Mouse (Mus musculus): ENCODE data around the gene Copz2. TPM values are rescaled to one million over a fixed set of nuclear protein-coding genes. Genes with fewer than 3 reads are reported as not detected.
A peak's percentile ranks its signal among the peaks of the same experiment; 100 is the strongest.

The Copz2 gene
- polyA plus RNA-seq, 1 experiment from 2014 or later, result 33.2 TPM

- Histone ChIP-seq H3K9me3 (ENCODE audit: control insufficient read depth, low read length) (no peaks in the 10 kb centered on the region), H3K9ac (ENCODE audit: low read length) (peak overlapping the region; percentile 73), H3K4me1 (replicated peaks; ENCODE audit: control insufficient read depth, insufficient read depth, low read length) (peaks cover 60% of the 10 kb centered on the region), H3K27me3 (ENCODE audit: control insufficient read depth, insufficient read depth, low read length) (no peaks in the 10 kb centered on the region), H3K4me3 (ENCODE audit: low read depth, low read length) (peak overlapping the region; percentile 14; the same call in 1 of the 2 replicates), H3K4me2 (ENCODE audit: low read depth, low read length, severe bottlenecking) (peak overlapping the region; percentile 50), H3K36me3 (ENCODE audit: control insufficient read depth, insufficient read depth, low read length) (no peaks in the 10 kb centered on the region), H3K27ac (ENCODE audit: low read depth, low read length) (peak overlapping the region; percentile 100)
- WGBS, result 2% methylated on average over 13 of the region's 13 CpGs
- DNase-seq (ENCODE audit: low spot score) (peak; percentile 71), ATAC-seq (replicated peaks; ENCODE audit: low FRiP score) (peak; percentile 54)
These were observed 26.8 kb downstream of the Copz2 start for GRCm38 (mm10) chr11:96876300-96877040.

DNA sequence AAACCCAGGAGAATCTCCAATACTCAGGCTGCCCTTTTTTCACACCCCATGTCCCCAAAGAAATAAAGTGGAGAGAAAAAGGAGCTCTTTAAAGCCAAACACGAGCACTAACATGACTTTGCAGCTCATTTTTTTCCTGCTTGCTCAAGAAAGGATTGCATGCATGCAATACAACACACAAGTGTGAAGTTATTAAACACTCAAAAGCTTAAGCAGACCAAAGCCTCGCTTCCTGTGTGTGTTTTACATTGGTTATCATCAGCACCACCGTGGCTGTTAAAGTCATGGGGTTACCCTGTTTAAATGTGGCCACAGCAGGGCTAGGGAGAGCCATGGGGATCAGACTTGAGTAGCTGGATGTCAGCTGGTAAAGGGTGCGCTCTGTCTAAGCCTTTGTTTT, 27.4 kb downstream of the Copz2 start:
- WGBS, result 41% methylated on average over 4 of the region's 4 CpGs
- Histone ChIP-seq H3K9me3 (ENCODE audit: control insufficient read depth, low read length) (no peaks in the 10 kb centered on the region), H3K9ac (ENCODE audit: low read length) (peak overlapping the region; percentile 73), H3K4me2 (ENCODE audit: low read depth, low read length, severe bottlenecking) (peak overlapping the region; percentile 50; the same call in 1 of the 2 replicates), H3K36me3 (ENCODE audit: control insufficient read depth, insufficient read depth, low read length) (no peaks in the 10 kb centered on the region), H3K27me3 (ENCODE audit: control insufficient read depth, insufficient read depth, low read length) (no peaks in the 10 kb centered on the region), H3K4me3 (ENCODE audit: low read depth, low read length) (no peak overlapping the region), H3K4me1 (replicated peaks; ENCODE audit: control insufficient read depth, insufficient read depth, low read length) (peaks cover 60% of the 10 kb centered on the region), H3K27ac (ENCODE audit: low read depth, low read length) (peak overlapping the region; percentile 100)
- ATAC-seq (replicated peaks; ENCODE audit: low FRiP score) (no peak), DNase-seq (ENCODE audit: low spot score) (no peak)

DNA sequence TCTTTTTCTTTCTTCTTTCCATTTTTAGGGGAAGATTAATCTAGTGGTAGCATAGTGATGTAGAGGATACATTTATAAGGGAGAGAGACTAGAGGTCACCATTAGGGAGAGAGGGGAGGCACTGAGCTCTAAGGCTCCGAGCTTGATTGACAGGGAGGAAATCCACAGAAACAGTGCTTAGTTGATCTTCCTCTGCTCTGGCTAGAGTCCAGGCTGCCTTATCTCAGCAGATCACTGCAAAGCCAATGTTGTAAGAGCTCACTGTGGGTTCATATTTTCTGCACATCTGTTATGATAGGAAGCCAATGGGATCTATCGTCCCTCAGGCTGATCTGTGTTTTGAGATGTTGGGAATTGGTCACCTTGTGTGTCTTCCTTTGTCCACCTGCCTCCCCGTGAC, 29.0 kb downstream of the Copz2 start:
- DNase-seq (ENCODE audit: low spot score) (no peak), ATAC-seq (replicated peaks; ENCODE audit: low FRiP score) (no peak)
- no peak overlapping the region for H3K4me3 ChIP-seq (ENCODE audit: low read depth, low read length)
- no peaks in the 10 kb centered on the region for H3K9me3 ChIP-seq (ENCODE audit: control insufficient read depth, low read length)
- H3K9ac ChIP-seq (ENCODE audit: low read length), result no peak overlapping the region
- no peaks in the 10 kb centered on the region for H3K36me3 ChIP-seq (ENCODE audit: control insufficient read depth, insufficient read depth, low read length)
- peaks cover 47% of the 10 kb centered on the region for H3K4me1 ChIP-seq (replicated peaks; ENCODE audit: control insufficient read depth, insufficient read depth, low read length)
- H3K27me3 ChIP-seq (ENCODE audit: control insufficient read depth, insufficient read depth, low read length), result no peaks in the 10 kb centered on the region
- 29% methylated on average over 3 of the region's 3 CpGs for WGBS
- H3K27ac ChIP-seq (ENCODE audit: low read depth, low read length), result peak overlapping the region; percentile 90
- H3K4me2 ChIP-seq (ENCODE audit: low read depth, low read length, severe bottlenecking), result no peak overlapping the region

- Histone ChIP-seq H3K36me3 (ENCODE audit: control insufficient read depth, insufficient read depth, low read length) (no peaks in the 10 kb centered on the region), H3K4me2 (ENCODE audit: low read depth, low read length, severe bottlenecking) (no peak overlapping the region), H3K27ac (ENCODE audit: low read depth, low read length) (peak overlapping the region; percentile 90), H3K9ac (ENCODE audit: low read length) (peak overlapping the region; percentile 37), H3K4me3 (ENCODE audit: low read depth, low read length) (no peak overlapping the region), H3K4me1 (replicated peaks; ENCODE audit: control insufficient read depth, insufficient read depth, low read length) (peaks cover 43% of the 10 kb centered on the region), H3K9me3 (ENCODE audit: control insufficient read depth, low read length) (no peaks in the 10 kb centered on the region), H3K27me3 (ENCODE audit: control insufficient read depth, insufficient read depth, low read length) (no peaks in the 10 kb centered on the region)
- DNase-seq (ENCODE audit: low spot score), result no peak
- WGBS, result 8% methylated on average over 7 of the region's 7 CpGs
- no peak for ATAC-seq (replicated peaks; ENCODE audit: low FRiP score)
These were observed 29.7 kb downstream of the Copz2 start for GRCm38 (mm10) chr11:96879359-96879758.

GRCm38 (mm10) chr11:96880296-96880695, 30.6 kb downstream of the Copz2 start:
- no peak for DNase-seq (ENCODE audit: low spot score)
- WGBS, result 91% methylated on average over 9 of the region's 9 CpGs

GRCm38 (mm10) chr11:96885901-96886340, 36.3 kb downstream of the Copz2 start:
- ATAC-seq (replicated peaks; ENCODE audit: low FRiP score), result peak; percentile 88
- 0 out of 2 replicates have a peak overlapping the region, but pooled peaks have one; percentile 18 for H3K4me2 ChIP-seq (ENCODE audit: low read depth, low read length, severe bottlenecking)
- DNase-seq (ENCODE audit: low spot score), result peak; percentile 83

More at GRCm38 (mm10) chr11:96880296-96880695, 30.6 kb downstream of the Copz2 start:
- no peaks in the 10 kb centered on the region for H3K27me3 ChIP-seq (ENCODE audit: control insufficient read depth, insufficient read depth, low read length)
- no peak overlapping the region for H3K4me3 ChIP-seq (ENCODE audit: low read depth, low read length)
- H3K9ac ChIP-seq (ENCODE audit: low read length), result no peak overlapping the region
- peaks cover 40% of the 10 kb centered on the region for H3K4me1 ChIP-seq (replicated peaks; ENCODE audit: control insufficient read depth, insufficient read depth, low read length)
- ATAC-seq (replicated peaks; ENCODE audit: low FRiP score), result no peak
- H3K27ac ChIP-seq (ENCODE audit: low read depth, low read length), result no peak overlapping the region
- no peaks in the 10 kb centered on the region for H3K36me3 ChIP-seq (ENCODE audit: control insufficient read depth, insufficient read depth, low read length)
- no peak overlapping the region for H3K4me2 ChIP-seq (ENCODE audit: low read depth, low read length, severe bottlenecking)
- H3K9me3 ChIP-seq (ENCODE audit: control insufficient read depth, low read length), result no peaks in the 10 kb centered on the region

DNA sequence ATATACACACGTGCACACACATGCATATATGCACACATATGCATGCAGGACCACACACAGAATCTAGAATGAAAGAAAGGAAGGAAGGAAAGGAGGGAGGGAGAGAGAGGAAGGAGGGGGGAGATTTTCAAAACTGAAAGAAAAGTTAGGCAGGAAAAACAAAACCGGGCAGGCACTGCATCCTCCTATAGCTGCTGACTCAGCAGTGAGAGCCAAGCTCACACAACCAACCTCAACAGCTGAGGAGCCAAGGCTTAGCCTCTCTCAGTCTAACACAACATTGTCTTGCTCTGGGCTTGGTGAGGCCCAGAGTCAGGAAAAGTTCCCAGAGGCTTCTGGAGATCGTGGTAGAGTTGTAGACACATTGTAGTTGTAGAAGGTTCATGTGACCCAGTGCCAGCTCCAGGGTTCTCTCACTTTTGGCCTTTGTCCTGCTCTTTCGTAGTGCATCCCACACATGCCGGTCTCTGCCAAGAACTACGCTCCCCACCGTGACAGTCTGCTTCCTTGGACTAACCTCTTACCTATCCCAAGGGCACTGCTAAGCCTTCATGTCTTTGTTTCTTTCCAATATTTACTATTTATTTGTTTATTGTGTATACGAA, 37.4 kb downstream of the Copz2 start:
- peak overlapping the region; percentile 91 for H3K27ac ChIP-seq (ENCODE audit: low read depth, low read length)
- ATAC-seq (replicated peaks; ENCODE audit: low FRiP score) (no peak), DNase-seq (ENCODE audit: low spot score) (no peak)
- H3K4me1 ChIP-seq (replicated peaks; ENCODE audit: control insufficient read depth, insufficient read depth, low read length), result peaks cover 29% of the 10 kb centered on the region
- H3K4me3 ChIP-seq (ENCODE audit: low read depth, low read length), result no peak overlapping the region
- H3K4me2 ChIP-seq (ENCODE audit: low read depth, low read length, severe bottlenecking), result no peak overlapping the region
- no peaks in the 10 kb centered on the region for H3K27me3 ChIP-seq (ENCODE audit: control insufficient read depth, insufficient read depth, low read length)
- H3K9me3 ChIP-seq (ENCODE audit: control insufficient read depth, low read length), result no peaks in the 10 kb centered on the region
- WGBS, result 85% methylated on average over 8 of the region's 8 CpGs
- H3K9ac ChIP-seq (ENCODE audit: low read length), result no peak overlapping the region; the same call in 1 of the 2 replicates
- H3K36me3 ChIP-seq (ENCODE audit: control insufficient read depth, insufficient read depth, low read length), result no peaks in the 10 kb centered on the region

More at GRCm38 (mm10) chr11:96885901-96886340, 36.3 kb downstream of the Copz2 start:
- Histone ChIP-seq H3K9me3 (ENCODE audit: control insufficient read depth, low read length) (no peaks in the 10 kb centered on the region), H3K27me3 (ENCODE audit: control insufficient read depth, insufficient read depth, low read length) (no peaks in the 10 kb centered on the region), H3K4me1 (replicated peaks; ENCODE audit: control insufficient read depth, insufficient read depth, low read length) (peaks cover 29% of the 10 kb centered on the region), H3K4me3 (ENCODE audit: low read depth, low read length) (no peak overlapping the region), H3K36me3 (ENCODE audit: control insufficient read depth, insufficient read depth, low read length) (no peaks in the 10 kb centered on the region), H3K9ac (ENCODE audit: low read length) (peak overlapping the region; percentile 50; the same call in 1 of the 2 replicates), H3K27ac (ENCODE audit: low read depth, low read length) (peak overlapping the region; percentile 91)
- 15% methylated on average over 5 of the region's 5 CpGs for whole genome bisulfite sequencing

DNA sequence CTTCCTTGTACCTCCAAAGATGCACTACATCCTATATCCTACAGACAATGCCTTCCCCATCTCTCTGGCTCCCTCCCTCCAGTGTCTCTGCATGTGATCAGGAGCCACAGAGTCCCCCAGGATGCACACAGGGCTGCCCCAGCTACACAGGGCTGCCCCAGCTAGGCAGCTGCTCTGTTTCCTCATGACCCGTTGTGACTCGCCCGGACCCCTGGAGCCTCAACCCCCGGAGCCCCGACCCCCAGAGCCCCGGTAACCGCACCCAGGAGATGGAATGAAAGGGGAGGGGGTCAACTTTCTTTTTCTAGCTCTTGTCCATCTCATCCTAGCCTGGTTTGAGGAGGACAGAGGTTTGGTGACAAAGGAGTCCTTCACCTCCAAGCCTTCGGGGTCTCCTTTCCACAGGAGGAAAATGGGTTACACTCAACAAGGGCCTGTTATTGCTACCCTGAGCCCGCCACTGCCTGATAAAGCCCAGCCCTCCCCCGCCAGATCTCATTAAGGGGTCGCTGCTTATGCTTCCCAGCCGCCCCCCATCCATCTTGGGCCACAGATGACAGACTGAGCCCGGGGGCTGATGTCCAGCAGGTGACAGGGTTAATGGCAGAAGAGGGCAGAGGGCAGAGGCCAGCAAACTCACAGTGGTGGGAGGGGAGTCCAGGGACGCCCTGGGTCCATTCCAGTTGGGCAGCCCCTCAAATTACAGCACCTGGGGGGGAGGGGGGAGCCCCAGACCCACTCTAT, 42.3 kb downstream of the Copz2 start:
- H3K27ac ChIP-seq (ENCODE audit: low read depth, low read length), result no peak overlapping the region
- no peak overlapping the region for H3K9ac ChIP-seq (ENCODE audit: low read length)
- DNase-seq (ENCODE audit: low spot score), result no peak
- H3K4me2 ChIP-seq (ENCODE audit: low read depth, low read length, severe bottlenecking), result no peak overlapping the region
- no peaks in the 10 kb centered on the region for H3K9me3 ChIP-seq (ENCODE audit: control insufficient read depth, low read length)
- no peak overlapping the region for H3K4me3 ChIP-seq (ENCODE audit: low read depth, low read length)
- 64% methylated on average over 14 of the region's 14 CpGs for WGBS
- peaks cover 26% of the 10 kb centered on the region for H3K4me1 ChIP-seq (replicated peaks; ENCODE audit: control insufficient read depth, insufficient read depth, low read length)
- ATAC-seq (replicated peaks; ENCODE audit: low FRiP score), result no peak
- H3K27me3 ChIP-seq (ENCODE audit: control insufficient read depth, insufficient read depth, low read length), result no peaks in the 10 kb centered on the region
- H3K36me3 ChIP-seq (ENCODE audit: control insufficient read depth, insufficient read depth, low read length), result no peaks in the 10 kb centered on the region

Measured in forebrain, embryonic 11.5 days (tissue).